Mouse (Mus musculus) 416B (cell line): ENCODE results near the gene Bcl6.

Experiments used
- DNase-seq: peaks from one replicate; pipeline ENCODE4 v3.0.0; 2011; ENCODE audit warnings: low read depth

Bcl6 gene

DNA sequence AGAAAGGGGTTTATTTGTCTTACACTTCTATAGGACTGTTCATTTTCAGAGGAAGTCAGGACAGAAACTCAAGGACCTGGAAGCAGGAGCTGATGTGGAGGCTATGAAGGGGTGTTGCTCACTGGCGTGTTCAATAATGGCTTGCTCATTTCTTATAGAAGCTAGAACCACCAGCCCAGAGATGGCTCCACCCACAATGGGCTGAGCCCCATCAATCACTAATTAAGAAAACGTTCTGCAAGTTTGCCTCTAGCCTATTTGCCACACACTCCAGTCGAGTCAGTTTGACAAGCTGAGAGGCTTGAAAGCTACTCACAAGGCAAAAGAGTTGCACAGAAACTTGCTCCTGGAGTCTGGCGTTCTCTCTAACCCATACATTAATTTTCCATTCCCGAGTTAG is 67.0 kb downstream of the Bcl6 start:
- no peak for DNase-seq

DNA sequence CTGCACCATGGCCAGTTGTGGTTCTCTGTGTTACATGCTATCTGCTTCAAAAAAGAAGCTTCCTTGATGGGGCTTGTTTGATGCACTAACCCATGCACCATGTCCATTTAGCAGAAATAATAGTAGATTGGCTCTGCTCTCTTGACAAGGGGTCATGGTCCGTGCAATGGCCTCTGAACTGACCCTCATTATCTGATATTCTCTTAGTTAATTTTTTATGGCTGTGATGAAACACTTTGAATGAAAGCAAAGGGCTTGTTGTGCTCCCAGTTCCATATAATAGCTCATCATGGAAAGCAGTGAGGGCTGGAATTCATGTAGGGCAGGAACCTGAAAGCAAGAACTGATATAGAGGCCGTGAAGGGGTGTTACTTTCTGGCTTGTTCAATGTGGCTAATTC is 69.2 kb downstream of the Bcl6 start:
- DNase-seq, result no peak
